Mouse (Mus musculus): Measurements from ENCODE around the gene Pgap1.

Gene Pgap1

DNA sequence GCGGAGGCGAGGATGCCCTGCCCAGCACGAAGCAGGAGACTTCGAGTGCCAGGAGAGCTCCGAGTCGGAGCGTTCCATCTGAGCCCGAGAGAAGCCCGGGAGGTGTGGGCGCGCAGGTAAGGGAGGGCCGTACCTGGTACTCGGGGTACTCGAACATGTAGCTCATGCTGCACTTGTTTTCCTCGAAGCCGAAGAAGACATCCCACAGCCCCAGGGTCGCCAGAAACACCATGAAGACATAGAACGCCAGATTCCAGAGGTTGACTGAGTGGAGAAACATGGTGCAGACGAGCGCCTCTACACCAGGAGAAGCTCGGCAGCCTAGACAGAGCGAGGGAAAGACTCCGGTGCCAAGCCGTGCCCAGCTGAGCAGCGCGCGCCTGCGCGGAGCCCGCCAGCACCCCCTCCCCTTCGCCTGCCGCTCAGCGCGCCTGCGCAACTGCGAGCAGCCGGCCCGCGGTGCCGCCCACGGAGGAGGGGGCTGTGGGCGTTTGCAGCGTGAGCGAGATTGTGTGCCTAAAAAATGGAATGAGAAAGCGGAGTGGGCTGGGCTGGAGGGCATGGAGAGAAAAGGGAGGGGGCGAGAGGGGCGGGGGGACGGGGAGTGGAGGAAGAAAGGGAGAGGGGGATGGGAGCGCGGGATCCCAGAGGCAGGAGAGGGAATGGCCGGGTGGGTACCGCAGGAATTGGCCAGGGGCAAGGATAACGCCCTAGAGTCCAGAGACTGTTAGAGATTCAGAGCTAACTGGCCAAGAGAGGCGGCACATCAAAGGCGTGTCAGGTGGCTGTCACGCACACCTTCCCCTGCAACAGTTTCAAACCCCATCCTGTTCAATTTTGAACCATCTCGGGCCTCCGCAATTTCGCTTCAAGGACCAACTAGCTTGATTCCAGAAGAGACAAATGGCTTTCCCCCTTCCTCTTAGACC, at the start of gene Pgap1:
Pgap1 (minus strand) TSS at position 384 of the 929 bp plus-strand sequence.
- DNase-seq (ENCODE audit: low spot score in 2 of 2), result peak; percentile 92

DNA sequence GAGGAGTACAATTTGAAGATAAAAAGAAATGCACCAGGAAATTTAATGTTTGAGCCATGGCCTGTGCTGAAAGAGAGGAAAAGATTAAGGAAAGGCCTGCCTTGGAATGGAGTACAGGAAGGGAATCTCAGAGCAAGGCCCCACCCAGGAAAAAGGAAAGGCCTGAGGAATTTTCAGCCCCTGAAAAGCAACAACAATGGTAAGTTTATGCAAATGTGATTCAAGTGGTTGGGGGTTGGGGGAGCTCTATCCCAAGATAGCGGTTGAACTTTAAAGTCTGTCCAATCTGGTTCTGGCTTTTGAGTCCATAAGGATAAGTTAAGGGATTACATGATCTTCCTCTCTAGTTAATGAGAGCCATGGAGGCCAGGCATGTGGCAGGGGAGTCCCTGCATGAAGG, 49.5 kb upstream of the Pgap1 start:
- DNase-seq (ENCODE audit: low spot score in 2 of 2), result no peak

DNA sequence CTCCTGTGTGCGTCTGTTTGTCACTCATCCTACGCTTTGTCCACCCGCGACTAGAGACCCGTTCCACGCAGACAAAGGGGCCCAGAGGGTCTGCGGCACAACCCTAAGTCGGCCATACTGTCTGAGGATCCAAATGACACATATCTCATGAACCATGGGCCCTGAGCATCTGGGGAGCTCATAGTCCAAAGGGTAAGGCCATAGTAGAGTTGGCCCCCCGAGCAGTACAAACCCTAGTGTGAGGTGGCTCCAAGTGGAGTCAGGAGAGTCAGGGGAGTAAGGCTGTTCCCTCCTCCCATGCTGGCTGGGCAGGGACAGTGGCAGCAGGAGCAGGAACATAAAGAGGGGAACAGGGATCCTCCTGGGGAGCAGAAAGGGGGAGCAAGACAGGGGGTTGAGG, 44.2 kb upstream of the Pgap1 start:
- no peak for DNase-seq (ENCODE audit: low spot score in 2 of 2)

DNA sequence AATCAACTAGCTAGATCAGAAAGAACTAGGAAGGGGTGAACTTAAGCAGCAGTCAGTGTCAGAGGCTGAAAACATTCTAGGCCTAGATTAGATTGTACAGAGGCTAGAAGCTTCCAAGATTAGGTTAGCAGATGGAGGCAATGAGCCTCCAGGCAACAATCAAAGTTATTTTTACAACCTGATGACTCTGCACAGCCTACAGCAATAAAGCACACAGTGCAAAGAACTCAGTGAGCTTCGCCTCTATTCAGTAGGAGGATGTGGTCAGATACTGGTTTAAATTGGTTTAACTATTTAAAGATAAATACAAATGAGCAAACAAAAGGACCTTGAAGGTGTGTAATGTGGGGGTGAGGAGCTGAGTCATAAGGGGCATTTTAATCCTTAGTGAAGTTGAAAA, 42.8 kb upstream of the Pgap1 start:
- no peak for DNase-seq (ENCODE audit: low spot score in 2 of 2)

DNA sequence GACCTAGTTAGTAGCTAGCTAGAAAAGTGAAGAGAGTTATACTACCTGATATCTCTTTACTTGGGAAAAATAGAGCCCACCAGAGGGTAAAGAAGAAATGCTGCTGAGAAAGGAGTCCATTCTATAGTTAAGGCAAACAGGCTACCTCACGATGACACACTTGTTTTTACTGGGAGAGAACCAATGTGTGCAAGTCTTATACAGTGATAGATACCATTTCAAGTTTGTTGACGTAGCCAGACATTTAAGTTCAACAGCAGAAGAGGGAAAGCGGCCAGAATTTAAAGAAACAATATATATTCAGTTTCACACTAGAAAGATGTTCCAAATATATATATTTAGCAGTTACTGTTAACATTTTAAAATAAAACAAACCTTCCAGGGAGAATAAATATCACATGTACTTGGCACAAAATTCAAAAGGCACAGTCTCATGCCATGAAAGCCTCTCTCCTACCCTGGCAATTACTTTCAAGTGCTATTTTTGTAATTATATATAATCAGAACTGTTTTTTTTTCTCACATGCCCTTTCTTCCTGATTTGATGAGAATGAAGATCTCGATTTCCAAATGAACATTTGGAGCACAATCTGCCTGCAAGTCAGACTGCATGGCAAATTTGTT, 40.2 kb upstream of the Pgap1 start:
- no peak for DNase-seq (ENCODE audit: low spot score in 2 of 2)

DNA sequence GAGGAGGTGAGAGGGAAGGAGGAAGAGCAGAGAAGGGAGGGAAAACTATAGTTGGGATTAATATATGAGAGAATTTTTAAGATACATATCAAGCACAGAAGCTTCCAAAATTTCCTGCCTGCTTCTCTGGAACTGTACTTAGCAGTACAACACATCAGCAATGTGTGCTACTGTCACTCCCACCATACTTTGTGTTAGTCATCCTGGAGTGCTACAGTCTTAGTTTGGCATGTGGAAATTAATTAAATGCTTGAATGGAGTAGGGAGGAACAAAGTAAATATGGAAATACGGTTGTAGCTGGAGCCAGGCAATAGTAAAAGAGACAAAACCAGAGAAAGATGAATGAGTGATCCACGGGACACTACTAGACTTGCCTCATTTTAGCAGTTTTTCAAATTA, 38.7 kb upstream of the Pgap1 start:
- peak in 1 of 2 experiments; percentile 30 for DNase-seq (ENCODE audit: low spot score in 2 of 2)

DNA sequence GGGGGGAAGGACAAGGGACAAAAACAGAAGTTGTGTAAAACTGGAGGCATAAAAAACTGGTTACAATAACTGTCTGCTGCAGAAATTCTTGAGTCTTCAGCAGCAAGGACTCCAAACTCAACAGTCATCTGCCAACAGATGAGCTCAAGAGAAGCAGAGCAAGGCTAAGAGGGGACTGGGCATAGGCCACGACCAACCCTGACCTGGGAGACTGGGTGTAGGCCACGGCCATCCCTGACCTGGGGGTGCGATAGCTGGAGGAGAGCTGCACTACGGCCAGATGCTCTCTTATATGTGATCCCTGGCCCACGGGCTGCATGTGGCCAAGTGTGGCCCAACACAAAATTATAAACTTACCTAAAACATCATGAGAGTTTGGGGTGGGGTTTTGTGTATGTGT, 29.6 kb upstream of the Pgap1 start:
- no peak for DNase-seq (ENCODE audit: low spot score in 2 of 2)

DNA sequence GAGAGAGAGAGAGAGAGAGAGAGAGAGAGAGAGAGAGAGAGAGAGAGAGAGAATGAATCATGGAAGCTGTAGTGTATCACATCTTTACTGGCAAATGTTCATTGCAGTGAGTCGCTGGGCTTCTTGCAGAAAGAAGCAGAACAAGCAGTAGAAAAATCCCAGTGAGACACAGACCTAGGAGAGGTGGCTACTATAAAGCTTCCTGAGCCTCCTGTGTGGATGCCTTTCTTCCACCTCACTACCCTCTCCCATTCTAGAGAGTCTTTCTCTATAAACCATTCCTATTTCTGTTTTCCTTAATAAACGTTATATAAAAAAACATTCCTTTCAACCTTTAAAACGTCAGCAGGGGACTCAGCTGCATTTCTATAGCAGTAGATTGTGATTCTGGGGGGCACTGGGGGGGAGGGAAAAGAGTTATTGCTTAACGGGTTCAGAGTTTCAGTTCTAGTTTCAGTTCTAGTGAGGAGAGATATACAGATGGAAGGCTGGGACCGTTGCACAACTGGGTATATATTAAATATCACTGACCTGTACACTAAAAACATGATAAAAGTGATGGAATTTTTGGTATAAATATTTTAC, 28.6 kb upstream of the Pgap1 start:
- no peak for DNase-seq (ENCODE audit: low spot score in 2 of 2)

DNA sequence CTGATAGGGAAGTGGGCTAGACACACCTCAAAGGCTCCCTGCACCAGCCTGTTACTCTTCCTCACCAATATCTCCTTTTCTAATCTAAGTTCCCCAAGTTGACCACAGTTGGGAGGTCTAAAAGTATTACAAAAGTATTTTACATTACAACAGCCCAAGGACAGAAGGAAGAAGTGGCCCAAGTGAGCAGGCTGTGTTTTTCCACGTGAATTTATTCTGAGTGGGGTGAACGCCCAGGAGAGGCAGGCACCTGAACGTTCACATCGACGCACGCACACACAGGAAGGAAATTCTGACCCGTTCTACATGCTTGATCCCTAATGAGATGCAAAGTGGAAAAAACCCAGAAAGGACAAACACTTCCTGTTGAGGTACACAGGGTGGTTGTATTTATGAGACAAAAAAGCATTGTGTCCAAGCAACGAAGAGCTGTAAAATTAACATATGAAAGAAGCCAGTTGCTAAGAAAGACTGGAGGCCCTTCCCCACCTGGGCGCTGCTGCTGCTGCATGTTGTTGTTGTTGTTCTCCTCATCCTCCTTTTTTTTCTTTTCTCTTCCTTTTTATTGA, 27.9 kb upstream of the Pgap1 start:
- no peak for DNase-seq (ENCODE audit: low spot score in 2 of 2)

DNA sequence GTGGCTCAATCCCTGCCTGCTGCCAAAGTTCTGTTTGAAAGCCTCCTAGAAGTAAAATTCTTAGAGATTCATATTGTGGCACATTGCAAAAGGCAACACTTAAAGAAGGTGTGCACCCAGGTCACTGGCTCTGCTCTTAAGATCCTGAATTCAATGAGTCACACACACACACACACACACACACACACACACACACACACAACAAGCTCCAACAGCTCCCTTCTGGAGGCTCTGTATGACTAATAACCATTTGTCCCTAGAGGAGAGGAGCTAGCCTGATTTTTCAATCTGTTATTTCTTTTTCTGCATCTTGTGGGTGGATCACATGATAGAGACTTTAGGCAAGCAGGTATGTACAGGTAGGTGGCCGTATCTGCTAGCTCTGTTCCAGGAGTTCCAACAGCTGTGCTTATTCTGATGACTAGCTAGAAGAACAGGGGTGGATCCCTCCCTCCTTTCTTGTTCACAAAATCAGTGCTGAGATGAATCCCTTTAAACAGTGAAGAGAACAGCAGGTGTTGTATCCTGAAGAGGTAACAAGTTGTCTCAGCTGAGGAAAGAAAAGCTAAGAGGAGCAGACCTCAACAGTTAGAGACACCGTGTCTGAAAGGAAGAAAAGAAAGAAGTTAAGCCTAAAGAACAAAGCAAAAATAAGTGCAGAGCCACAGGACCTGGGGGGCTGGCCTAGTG, 27.2 kb upstream of the Pgap1 start:
- no peak for DNase-seq (ENCODE audit: low spot score in 2 of 2)

DNA sequence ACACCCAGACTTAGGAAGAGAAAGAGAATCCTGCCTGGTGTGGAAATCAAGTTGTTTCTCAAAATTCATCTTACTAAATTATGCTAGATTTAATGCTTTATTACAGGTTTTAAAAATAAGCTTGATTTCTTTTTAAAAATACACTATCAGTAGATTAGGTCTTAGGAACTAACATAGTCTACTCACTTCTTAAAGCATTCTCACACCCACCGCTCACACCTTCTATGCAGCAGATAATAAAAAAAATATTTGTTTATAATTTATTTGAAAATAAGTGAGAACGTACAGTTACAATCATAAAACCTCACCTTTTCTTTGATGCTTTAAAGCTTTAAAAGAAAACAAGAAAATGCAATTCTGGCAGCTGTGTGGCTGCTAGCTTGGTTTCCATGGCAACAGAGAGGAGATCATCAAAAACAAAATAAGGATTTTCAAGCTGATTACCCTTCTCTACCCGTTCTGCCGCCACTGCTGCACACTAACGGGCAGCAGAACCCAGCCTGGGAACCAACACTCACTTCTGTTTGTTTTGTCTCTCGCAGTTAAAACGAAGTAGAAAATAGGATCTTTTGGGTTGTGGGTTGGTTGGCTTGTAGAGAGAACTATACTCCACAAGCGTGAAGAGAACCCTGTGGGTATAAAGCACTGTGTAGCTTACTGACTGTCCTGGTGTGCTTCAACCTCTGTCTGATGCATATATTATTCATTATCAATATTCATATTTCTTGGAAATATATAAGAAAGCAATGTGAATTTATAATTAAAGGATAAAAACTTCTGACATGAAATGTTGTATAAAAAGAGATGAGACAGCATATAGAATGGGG, 21.1 kb upstream of the Pgap1 start:
- peak in 1 of 2 experiments; percentile 33 for DNase-seq (ENCODE audit: low spot score in 2 of 2)

DNA sequence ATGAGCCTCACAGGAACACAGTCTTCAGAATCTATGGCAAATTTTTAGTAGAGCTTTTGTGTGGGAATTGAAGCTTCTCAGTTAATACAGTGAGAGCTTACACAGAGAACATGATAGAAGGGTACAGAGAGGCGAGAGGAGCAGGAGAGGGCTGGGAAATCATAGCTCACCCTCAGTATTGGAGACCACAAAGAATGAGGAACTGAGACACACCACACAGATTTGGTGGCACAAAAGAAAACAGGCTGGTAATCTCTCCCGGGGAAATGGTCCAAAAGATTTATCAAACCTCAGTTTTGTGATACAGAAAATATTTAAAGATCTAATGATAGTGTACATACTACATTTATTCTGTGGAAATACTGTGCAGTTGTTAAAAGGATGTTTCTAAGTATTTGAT, 11.6 kb upstream of the Pgap1 start:
- DNase-seq (ENCODE audit: low spot score in 2 of 2), result no peak

DNA sequence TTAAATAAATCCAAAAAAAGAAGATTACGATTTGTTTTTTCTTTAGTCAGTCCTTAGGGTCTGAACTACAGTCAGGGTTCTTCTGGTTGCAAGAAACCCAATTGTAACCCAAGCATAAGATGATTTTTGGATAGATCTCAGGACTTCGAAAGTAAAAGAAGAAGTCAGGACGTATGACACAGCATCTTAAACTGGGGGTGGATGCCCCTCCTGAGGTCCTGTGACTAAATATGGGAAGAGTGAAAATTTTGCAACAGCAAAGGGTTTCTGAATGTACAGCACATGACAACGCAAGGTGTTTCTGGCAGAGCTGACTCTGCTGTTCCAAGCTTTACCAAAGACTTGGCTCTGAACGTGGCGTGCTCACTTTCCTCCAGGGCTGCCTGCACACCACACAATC, 6.4 kb upstream of the Pgap1 start:
- no peak for DNase-seq (ENCODE audit: low spot score in 2 of 2)

DNA sequence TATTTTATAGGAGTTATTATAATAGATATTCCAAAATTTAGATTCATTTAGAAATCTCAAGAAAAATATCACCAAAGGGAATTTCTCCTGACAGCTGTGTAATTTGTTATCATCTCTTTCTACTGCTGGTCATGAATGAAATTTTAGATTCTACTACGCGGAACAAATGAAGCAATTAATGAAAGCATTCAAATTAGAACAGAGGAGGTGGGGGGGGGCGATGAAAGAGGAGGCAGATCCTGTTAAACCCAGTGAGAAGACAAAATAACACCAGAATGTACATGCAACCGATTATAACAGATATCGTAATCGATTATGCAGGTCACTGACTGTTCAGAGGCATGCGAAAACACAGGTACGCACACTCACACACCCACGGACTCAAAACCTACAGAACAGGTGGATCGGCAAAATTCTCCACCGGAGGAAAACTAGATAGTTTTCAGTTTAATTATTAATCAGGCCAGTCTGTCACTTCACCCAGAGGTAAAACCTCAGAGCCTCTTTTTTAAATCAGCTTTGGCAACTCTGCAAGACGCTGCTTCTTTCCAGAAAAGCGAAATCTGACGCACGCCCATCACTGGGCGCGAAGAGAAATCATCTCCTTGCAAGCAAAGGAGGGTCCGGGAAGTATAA, 780 bp downstream of the Pgap1 start:
- DNase-seq (ENCODE audit: low spot score in 2 of 2), result no peak

DNA sequence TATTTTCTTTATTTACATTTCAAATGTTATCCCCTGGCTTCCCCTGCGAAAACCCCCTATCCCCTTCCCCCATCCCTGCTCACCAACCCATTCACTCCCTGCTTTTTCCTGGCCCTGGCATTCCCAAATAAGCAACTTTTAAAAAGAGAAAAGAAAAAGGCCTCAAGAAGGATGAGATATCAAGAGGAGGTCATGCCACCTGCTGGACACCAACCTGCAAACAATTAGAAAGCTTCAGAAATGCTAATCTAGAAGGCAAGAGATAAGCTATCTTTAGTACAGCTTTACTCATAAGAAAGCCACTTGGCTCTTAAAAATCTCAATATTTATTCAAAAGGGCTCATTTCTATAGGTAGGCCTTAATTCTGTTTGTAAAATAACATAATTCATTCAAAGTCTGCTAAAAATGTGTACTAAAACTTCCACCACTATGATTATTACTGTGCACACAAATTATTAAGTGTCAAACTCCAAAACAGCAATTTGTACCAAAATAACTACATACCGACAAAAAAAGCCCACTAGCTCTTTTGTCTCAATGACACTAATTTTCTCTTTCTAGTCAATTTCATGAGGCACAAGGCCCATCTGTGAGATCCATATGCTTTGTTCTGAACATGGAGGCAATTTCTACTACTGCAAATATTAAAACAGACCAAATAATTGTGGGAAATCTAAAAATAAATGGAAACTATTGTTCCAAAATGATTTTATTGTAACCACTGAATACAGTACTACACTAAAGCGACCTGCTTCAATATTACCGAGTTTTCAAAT, 1.9 kb downstream of the Pgap1 start:
- DNase-seq (ENCODE audit: low spot score in 2 of 2), result no peak

DNA sequence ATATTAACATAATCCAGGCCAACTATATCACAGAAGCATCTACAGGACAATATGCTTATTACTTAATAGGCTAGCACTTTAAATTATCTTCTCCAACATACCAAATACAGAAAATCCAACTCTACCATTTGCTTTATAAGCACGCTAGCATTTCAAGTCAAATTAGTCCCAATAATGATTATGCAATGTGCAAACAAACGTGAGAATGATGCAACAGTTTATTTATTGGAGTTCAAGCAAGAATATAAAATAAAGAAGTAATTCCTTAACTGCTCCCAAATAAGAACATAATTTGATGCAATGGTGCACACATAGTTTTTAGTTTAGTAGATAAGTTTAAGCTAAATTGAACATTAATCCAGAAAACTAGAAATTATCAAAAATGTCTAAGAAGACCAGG, 4.9 kb downstream of the Pgap1 start:
- DNase-seq (ENCODE audit: low spot score in 2 of 2), result no peak

DNA sequence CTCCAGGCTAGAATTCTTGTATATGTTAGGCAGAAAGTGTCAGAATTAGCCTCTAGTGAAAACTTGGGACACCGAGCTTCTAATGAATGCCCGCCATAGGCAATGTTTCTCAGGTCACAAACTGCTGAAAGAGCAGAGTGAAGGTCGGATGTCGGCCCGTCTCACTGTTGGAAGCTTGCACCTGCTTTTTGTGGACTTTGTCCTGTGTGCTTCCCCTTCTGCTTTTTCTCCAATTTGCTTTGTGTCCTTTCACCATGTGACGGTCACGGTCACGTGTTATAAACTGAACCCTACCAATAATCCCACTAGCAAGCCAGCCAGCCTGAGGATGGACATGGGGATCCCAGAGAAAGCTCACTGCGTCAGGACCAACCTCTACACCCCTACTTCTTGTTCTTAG, 12.3 kb downstream of the Pgap1 start:
- DNase-seq (ENCODE audit: low spot score in 2 of 2), result no peak

DNA sequence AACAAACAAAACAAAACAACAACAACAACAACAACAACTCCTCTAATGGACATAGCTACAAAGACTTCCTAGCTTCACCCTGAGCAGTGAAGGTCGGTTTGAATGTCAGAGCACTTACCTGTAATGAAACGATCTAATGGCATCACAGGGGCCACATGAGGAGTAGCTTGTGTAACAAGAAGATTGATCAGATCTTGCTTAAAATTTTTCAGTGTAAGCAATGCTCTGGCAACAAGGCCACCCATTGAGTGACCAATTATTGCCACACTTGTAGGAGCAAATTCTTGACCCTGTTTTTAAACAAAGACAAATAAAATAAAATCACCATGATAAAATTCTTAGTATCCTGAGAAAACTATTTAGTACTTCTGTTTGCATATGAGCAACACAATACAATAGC, 14.6 kb downstream of the Pgap1 start:
- no peak for DNase-seq (ENCODE audit: low spot score in 2 of 2)

DNA sequence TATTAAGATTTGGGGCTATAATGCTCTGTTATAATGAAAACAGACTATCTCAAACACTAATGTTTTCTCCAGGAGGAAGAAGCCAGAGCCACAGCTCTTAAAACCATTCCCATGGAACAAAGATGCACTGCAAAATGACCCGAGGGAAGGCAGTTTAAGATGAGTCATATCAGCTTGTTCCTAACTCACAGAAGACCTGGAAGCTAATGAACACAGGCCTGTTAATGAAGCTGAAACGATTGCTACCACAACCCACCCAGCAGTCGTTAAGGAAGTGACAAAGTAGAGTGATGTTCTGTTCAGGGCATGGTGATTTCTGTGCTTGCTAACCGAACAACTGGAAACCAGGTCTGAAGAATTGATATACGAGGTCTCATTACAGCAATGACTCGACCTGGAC, 26.3 kb downstream of the Pgap1 start:
- no peak for DNase-seq (ENCODE audit: low spot score in 2 of 2)

DNA sequence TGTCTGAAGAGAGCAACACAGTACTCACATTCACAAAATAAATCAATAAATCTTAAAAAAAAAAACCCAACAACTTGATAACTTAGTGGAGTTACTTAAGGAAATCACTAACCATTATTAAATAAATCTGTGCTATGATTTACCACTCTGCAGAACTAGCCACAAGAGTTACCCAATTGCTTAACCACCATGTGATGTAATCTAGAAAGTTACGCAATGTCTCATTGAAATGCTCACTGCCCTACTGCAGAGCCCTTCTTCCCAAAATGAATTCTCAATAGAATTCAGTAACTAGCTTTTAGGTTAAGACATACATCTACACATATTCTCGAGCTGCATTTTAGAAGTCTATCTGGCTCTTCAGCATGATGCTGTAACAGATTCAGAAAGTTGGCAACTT, 33.8 kb downstream of the Pgap1 start:
- DNase-seq (ENCODE audit: low spot score in 2 of 2), result no peak

Measured in frontal cortex, postnatal 36 days (tissue).